Mouse (Mus musculus): ENCODE data around the gene Hilpda. TPM values are rescaled to one million over a fixed set of nuclear protein-coding genes. Genes with fewer than 3 reads are reported as not detected.

The Hilpda gene
- total RNA-seq, 2 experiments from 2014 or later, result 6.4 to 6.6 TPM

GRCm38 (mm10) chr6:29287481-29287880 lies 15.2 kb downstream of the Hilpda start:
- no peak overlapping the region for H3K4me3 ChIP-seq
- no peak for DNase-seq (ENCODE audit: low spot score in 2 of 2)
- no peak for TF ChIP-seq CTCF (conservative IDR thresholded peaks at IDR 0.05)
- no peak overlapping the region for H3K27ac ChIP-seq

- H3K4me3 ChIP-seq, result no peak overlapping the region
- H3K27ac ChIP-seq, result no peak overlapping the region
- no peak for TF ChIP-seq CTCF (conservative IDR thresholded peaks at IDR 0.05)
- no peak for DNase-seq (ENCODE audit: low spot score in 2 of 2)
These were observed 15.7 kb downstream of the Hilpda start for GRCm38 (mm10) chr6:29287944-29288343.

- DNase-seq (ENCODE audit: low spot score in 2 of 2), result no peak
- TF ChIP-seq CTCF (conservative IDR thresholded peaks at IDR 0.05), result no peak
- Histone ChIP-seq H3K4me3 (no peak overlapping the region), H3K27ac (no peak overlapping the region)
These were observed 16.4 kb downstream of the Hilpda start for GRCm38 (mm10) chr6:29288651-29289050.

GRCm38 (mm10) chr6:29299112-29299511 lies 26.8 kb downstream of the Hilpda start:
- Histone ChIP-seq H3K27ac (no peak overlapping the region), H3K4me3 (no peak overlapping the region)
- DNase-seq (ENCODE audit: low spot score in 2 of 2), result no peak
- no peak for TF ChIP-seq CTCF (conservative IDR thresholded peaks at IDR 0.05)

- DNase-seq (ENCODE audit: low spot score in 2 of 2), result no peak
- TF ChIP-seq CTCF (conservative IDR thresholded peaks at IDR 0.05), result no peak
- Histone ChIP-seq H3K27ac (no peak overlapping the region), H3K4me3 (no peak overlapping the region)
These were observed 31.0 kb downstream of the Hilpda start for GRCm38 (mm10) chr6:29303251-29303650.

GRCm38 (mm10) chr6:29303726-29304125 lies 31.4 kb downstream of the Hilpda start:
- H3K27ac ChIP-seq, result no peak overlapping the region
- no peak for DNase-seq (ENCODE audit: low spot score in 2 of 2)
- no peak overlapping the region for H3K4me3 ChIP-seq
- TF ChIP-seq CTCF (conservative IDR thresholded peaks at IDR 0.05), result peak; percentile 69

- no peak overlapping the region for H3K27ac ChIP-seq
- no peak for DNase-seq (ENCODE audit: low spot score in 2 of 2)
- 0 out of 2 replicates have a peak, but pooled peaks have one; percentile 13 for TF ChIP-seq CTCF (conservative IDR thresholded peaks at IDR 0.05)
- H3K4me3 ChIP-seq, result no peak overlapping the region
These were observed 33.2 kb downstream of the Hilpda start for GRCm38 (mm10) chr6:29305462-29305861.

- H3K4me3 ChIP-seq, result no peak overlapping the region
- no peak for TF ChIP-seq CTCF (conservative IDR thresholded peaks at IDR 0.05)
- H3K27ac ChIP-seq, result no peak overlapping the region
- no peak for DNase-seq (ENCODE audit: low spot score in 2 of 2)
These were observed 36.7 kb downstream of the Hilpda start for GRCm38 (mm10) chr6:29308846-29309605.

- Histone ChIP-seq H3K27ac (no peak overlapping the region), H3K4me3 (no peak overlapping the region)
- TF ChIP-seq CTCF (conservative IDR thresholded peaks at IDR 0.05), result no peak
- DNase-seq (ENCODE audit: low spot score in 2 of 2), result no peak
These were observed 41.5 kb downstream of the Hilpda start for GRCm38 (mm10) chr6:29313690-29314202.

GRCm38 (mm10) chr6:29317286-29317685 lies 45.0 kb downstream of the Hilpda start:
- no peak for DNase-seq (ENCODE audit: low spot score in 2 of 2)
- no peak overlapping the region for H3K27ac ChIP-seq
- H3K4me3 ChIP-seq, result no peak overlapping the region
- TF ChIP-seq CTCF (conservative IDR thresholded peaks at IDR 0.05), result no peak

- DNase-seq (ENCODE audit: low spot score in 2 of 2), result no peak
- no peak for TF ChIP-seq CTCF (conservative IDR thresholded peaks at IDR 0.05)
- no peak overlapping the region for H3K27ac ChIP-seq
These were observed 45.7 kb downstream of the Hilpda start for GRCm38 (mm10) chr6:29317941-29318340.

GRCm38 (mm10) chr6:29318879-29319278 lies 46.6 kb downstream of the Hilpda start, which contains the start of gene Fam71f1:
Gene Fam71f1, plus strand, starts transcription at chr6:29319140.
- no peak for TF ChIP-seq CTCF (conservative IDR thresholded peaks at IDR 0.05)
- DNase-seq (ENCODE audit: low spot score in 2 of 2), result no peak
- H3K4me3 ChIP-seq, result no peak within 1 kb of the TSS
- no peak within 1 kb of the TSS for H3K27ac ChIP-seq

More at GRCm38 (mm10) chr6:29317941-29318340, 45.7 kb downstream of the Hilpda start:
- no peak overlapping the region for H3K4me3 ChIP-seq

GRCm38 (mm10) chr6:29321586-29321985 lies 49.3 kb downstream of the Hilpda start:
- DNase-seq (ENCODE audit: low spot score in 2 of 2), result no peak
- no peak for TF ChIP-seq CTCF (conservative IDR thresholded peaks at IDR 0.05)

GRCm38 (mm10) chr6:29322147-29322546 lies 49.9 kb downstream of the Hilpda start:
- no peak for TF ChIP-seq CTCF (conservative IDR thresholded peaks at IDR 0.05)
- H3K4me3 ChIP-seq, result no peak overlapping the region
- H3K27ac ChIP-seq, result no peak overlapping the region
- no peak for DNase-seq (ENCODE audit: low spot score in 2 of 2)

More at GRCm38 (mm10) chr6:29321586-29321985, 49.3 kb downstream of the Hilpda start:
- no peak overlapping the region for H3K4me3 ChIP-seq
- no peak overlapping the region for H3K27ac ChIP-seq

Data from layer of hippocampus, adult 2 months (tissue).